Mouse (Mus musculus) testis, adult 2 months (tissue): ENCODE data around the gene Itgav. TPM values are rescaled to one million over a fixed set of nuclear protein-coding genes. Genes with fewer than 3 reads are reported as not detected.
"Not testable (repeated sequence)": the region's sequence is repeated elsewhere in the genome, so short reads cannot be mapped to it uniquely, and the experiment has no call there.

Experiments
- H3K27ac ChIP-seq: fragments of 200-500 bp; 2 replicates; pipeline ENCODE4 v1.5.1; 2012; ENCODE audit warnings: low read depth, low read length; ENCODE audit not compliant: control insufficient read depth, insufficient read depth
- H3K27me3 ChIP-seq: fragments of 200-500 bp; 2 replicates; pipeline ENCODE4 v1.6.1; 2012; ENCODE audit warnings: mild to moderate bottlenecking, low read length, moderate library complexity; ENCODE audit not compliant: control insufficient read depth, insufficient read depth
- H3K36me3 ChIP-seq: fragments of 200-500 bp; 2 replicates; pipeline ENCODE4 v1.6.1; 2012; ENCODE audit warnings: mild to moderate bottlenecking, low read length; ENCODE audit not compliant: control insufficient read depth, insufficient read depth
- H3K4me1 ChIP-seq: fragments of 200-500 bp; 2 replicates; pipeline ENCODE4 v1.6.1; 2012; ENCODE audit warnings: low read length; ENCODE audit not compliant: control insufficient read depth, insufficient read depth
- H3K4me3 ChIP-seq: fragments of 200-500 bp; 2 replicates; pipeline ENCODE4 v1.5.1; 2012; ENCODE audit warnings: low read depth, mild to moderate bottlenecking, low read length, moderate library complexity, mixed read lengths; ENCODE audit not compliant: control insufficient read depth
- CTCF ChIP-seq: fragments of 200-500 bp; IDR thresholded peaks from 2 replicates; pipeline ENCODE4 v1.5.1; 2012; ENCODE audit warnings: low read depth, mild to moderate bottlenecking, inconsistent platforms, low read length, moderate library complexity; ENCODE audit not compliant: control insufficient read depth, insufficient read depth, insufficient replicate concordance
- POLR2A ChIP-seq: fragments of 200-500 bp; IDR thresholded peaks from 2 replicates; pipeline ENCODE4 v1.6.1; 2012; ENCODE audit warnings: low read depth, mild to moderate bottlenecking, inconsistent platforms, low read length, moderate library complexity; ENCODE audit not compliant: control insufficient read depth
- polyA plus RNA-seq: library from polyadenylated mRNA; depleted of rRNA; stranded (reverse); fragments of >200 nt; gene quantifications from 2 replicates; pipeline ENCODE4 v1.2.3, GENCODE M21; 2012

Gene Itgav
- polyA plus RNA-seq, 1 experiment: 3.1 TPM

DNA sequence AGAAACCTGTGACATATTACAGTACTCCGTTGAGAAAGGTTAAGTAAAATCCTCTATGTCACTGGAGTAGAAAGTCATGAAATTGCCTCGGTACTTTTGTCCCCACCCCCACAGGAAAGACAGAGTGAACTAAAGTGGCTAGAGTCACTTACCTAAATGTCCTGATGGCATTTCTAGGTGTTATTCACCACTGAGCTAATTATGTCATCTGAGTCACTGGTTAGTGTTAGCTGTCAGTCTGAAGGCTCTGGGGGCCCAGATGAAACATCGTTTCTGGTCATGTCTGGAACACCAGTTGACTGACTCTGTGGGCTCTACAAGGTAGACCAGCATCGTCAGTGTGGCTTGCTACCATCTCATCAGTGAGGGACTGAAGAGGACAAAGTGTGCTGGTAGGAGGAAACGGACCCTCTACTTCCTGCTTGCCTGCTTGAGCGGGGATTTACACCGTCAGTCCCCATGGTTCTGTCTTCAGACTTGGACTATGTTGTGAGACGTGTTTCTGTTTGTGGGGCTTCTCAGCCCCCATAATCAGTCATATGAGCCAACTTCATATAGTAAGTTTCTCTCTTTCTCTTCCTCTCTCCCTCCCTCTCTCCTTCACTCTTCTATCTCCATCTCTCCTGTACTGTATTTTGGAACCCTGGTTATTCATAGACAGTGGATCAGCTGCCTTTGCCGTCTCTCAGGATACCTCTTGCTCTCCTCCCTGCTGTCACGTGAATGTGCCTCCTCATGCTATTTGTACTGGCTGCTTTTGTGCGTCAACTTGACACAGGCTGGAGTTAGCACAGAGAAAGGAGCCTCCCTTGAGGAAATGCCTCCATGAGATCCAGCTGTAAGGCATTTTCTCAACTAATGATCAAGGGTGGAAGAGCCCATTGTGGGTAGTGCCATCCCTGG lies 28.6 kb upstream of the Itgav start:
- TF ChIP-seq POLR2A: no peak
- TF ChIP-seq CTCF: no peak
- H3K36me3 ChIP-seq: no peaks in the 10 kb centered on the region
- no peak overlapping the region for H3K27ac ChIP-seq

DNA sequence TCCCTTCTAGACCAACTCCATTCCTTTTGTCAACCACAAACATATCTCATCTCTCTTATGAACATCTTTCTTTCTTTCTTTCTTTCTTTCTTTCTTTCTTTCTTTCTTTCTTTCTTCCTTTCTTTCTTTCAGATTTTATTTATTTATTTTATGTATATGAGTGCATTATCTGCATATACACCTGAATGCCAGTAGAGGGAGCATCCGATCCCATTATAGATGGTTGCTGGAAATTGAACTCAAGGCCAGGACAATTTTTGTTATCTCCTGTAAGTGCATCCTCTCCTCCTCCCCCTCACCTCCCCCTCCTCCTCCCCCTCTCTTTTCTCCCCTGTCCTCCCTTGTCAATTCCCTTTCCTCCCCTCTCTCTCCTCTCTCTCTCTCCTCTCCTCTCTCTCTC lies 25.7 kb upstream of the Itgav start:
- Histone ChIP-seq H3K4me3 (no peak overlapping the region), H3K36me3 (no peaks in the 10 kb centered on the region), H3K4me1 (no peaks in the 10 kb centered on the region; the same call in 1 of the 2 replicates), H3K27me3 (no peaks in the 10 kb centered on the region), H3K27ac (no peak overlapping the region)
- TF ChIP-seq POLR2A (no peak), CTCF (no peak)

More for the DNA sequence above, 28.6 kb upstream of the Itgav start:
- Histone ChIP-seq H3K4me3 (no peak overlapping the region), H3K27me3 (no peaks in the 10 kb centered on the region), H3K4me1 (peaks cover 3% of the 10 kb centered on the region; the same call in 1 of the 2 replicates)

DNA sequence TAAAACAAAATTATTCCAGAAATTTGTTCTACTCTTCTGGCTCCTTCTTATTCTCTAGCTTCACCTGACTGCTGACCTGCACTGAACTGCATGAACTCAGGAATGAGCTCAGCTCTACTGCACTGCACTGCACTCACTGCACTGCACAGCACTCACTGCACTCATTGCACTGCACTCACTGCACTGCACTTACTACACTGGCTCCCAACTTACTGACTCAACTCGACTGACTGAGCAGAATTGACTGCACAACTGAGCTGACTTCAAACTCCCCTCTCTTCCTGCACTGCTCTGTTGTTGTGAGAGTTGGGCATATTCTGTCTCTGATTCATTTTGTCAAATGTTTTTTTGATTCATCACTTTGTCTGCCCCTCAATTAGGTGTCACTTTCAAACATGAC lies 24.9 kb upstream of the Itgav start:
- Histone ChIP-seq H3K4me3 (peak overlapping the region; percentile 62), H3K27me3 (no peaks in the 10 kb centered on the region), H3K36me3 (no peaks in the 10 kb centered on the region), H3K27ac (no peak overlapping the region), H3K4me1 (no peaks in the 10 kb centered on the region; the same call in 1 of the 2 replicates)
- TF ChIP-seq CTCF (no peak), POLR2A (no peak)

DNA sequence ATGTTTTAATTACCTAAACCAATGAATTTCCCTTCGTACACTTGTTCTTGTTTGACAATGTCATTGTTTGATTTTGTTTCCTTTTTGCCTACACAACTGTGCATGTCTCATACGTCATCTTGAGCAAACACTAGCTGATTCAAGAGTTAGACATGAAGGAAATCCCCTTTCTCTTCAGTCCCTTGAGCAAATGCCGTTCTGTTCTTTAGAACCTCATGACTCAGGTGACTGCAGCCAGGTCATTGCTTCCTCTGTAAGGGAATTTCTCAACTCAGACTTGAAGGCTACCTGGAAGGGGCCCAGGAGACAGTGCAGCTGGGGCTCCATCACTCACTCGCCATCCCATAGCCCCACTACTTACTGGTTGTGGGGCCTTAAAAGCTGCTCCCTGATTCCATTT lies 23.5 kb upstream of the Itgav start:
- Histone ChIP-seq H3K27ac (peak overlapping the region; percentile 10; the same call in 1 of the 2 replicates), H3K4me3 (peak overlapping the region; percentile 67), H3K27me3 (no peaks in the 10 kb centered on the region), H3K36me3 (no peaks in the 10 kb centered on the region), H3K4me1 (no peaks in the 10 kb centered on the region; the same call in 1 of the 2 replicates)
- no peak for TF ChIP-seq POLR2A
- no peak for TF ChIP-seq CTCF

DNA sequence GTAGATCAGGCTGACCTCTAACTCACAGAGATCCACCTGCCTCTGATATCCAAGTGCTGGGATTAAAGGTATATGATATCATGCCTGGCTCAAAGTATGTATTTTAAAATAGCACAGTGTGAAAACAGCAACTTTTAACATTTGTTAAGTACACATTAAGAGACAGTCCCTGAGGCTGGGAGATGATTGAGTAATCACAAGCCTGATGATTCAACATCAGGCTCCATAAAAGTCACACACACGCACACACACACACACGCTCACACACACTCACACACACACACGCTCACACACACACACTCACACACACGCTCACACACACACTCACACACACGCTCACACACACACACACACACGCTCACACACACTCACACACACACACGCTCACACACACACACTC lies 21.8 kb upstream of the Itgav start:
- TF ChIP-seq POLR2A (no peak), CTCF (no peak)
- H3K27me3 ChIP-seq: no peaks in the 10 kb centered on the region
- H3K4me3 ChIP-seq: no peak overlapping the region
- no peak overlapping the region for H3K27ac ChIP-seq
- H3K4me1 ChIP-seq: no peaks in the 10 kb centered on the region; the same call in 1 of the 2 replicates
- no peaks in the 10 kb centered on the region for H3K36me3 ChIP-seq

DNA sequence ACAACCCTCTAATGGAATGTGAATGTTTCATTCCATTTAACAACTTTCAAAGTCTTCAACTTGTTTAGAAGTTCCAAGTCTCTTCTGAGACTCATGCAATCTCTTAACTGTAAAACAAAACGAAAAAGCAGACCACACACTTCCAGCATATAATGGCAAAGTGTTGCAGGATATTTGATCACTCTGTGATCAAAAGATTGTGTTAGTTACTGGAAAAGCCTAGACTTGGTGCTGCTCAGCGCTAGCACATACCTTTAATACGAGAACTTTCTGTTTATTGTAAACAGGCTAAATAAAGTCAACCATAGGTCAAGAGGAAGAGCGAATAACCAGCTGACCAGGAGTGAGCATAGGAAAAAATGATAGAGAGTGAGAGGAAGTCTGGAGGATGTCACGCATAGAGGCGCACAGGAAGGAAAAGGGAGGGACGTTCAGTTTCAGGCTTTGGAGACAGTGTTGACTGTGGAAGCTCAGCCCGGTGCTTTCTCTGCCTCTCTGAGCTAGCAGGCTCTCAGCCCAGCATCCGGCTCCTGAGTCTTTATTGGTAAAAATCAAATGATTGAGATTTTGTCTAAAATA lies 18.5 kb upstream of the Itgav start:
- Histone ChIP-seq H3K4me3 (no peak overlapping the region), H3K27ac (no peak overlapping the region), H3K4me1 (no peaks in the 10 kb centered on the region; the same call in 1 of the 2 replicates), H3K36me3 (no peaks in the 10 kb centered on the region), H3K27me3 (no peaks in the 10 kb centered on the region)
- TF ChIP-seq CTCF (no peak), POLR2A (no peak)

DNA sequence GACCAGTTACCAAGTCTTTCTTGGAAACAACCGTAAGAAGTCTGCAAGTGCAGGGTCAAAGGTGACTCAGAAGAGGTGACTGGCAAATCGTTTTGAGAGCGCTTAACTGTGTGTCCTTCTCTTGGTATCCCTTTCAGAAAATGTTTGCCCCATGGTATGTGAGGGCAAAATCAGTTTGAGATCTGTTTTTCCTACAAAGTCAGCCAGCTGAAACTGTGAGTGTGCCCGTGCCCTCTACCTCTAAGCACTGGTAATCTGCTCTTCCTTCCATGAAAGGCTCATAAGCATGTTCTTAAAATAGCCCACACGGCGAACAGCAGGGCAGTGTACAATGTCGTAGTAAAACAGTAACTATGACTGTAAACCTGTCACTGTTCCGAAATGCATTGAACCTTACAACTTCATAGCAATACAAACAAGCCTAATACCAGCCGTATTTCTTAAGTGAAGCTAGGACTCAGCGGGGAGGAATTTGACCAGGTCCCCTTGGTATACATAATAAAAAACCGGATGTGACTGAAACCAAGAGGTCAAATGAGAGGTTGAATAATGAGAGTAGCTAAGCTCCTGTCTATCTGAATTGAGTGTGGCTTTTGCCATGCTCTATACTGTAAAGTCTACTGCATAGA lies 14.2 kb upstream of the Itgav start:
- TF ChIP-seq CTCF: no peak
- H3K27ac ChIP-seq: no peak overlapping the region
- H3K36me3 ChIP-seq: no peaks in the 10 kb centered on the region
- no peak overlapping the region for H3K4me3 ChIP-seq
- H3K4me1 ChIP-seq: no peaks in the 10 kb centered on the region
- no peaks in the 10 kb centered on the region for H3K27me3 ChIP-seq

DNA sequence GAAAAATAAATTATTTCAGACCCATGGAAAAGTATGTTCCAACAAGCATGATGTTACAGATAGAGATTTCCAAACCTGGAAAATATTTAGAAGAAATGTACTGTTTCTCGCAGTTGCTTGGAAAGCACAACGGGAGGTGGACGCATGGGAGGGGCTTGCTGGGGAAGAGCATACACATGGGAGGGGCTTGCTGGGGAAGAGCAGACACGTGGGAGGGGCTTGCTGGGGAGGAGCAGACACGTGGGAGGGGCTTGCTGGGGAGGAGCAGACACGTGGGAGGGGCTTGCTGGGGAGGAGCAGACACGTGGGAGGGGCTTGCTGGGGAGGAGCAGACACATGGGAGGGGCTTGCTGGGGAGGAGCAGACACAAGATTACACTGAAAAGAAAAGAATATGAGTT lies 10.9 kb upstream of the Itgav start:
- not testable (repeated sequence) for H3K4me3 ChIP-seq, H3K36me3 ChIP-seq, H3K27ac ChIP-seq, H3K27me3 ChIP-seq, H3K4me1 ChIP-seq
